Mouse (Mus musculus): Measurements from ENCODE around the gene Sae1.

DNA sequence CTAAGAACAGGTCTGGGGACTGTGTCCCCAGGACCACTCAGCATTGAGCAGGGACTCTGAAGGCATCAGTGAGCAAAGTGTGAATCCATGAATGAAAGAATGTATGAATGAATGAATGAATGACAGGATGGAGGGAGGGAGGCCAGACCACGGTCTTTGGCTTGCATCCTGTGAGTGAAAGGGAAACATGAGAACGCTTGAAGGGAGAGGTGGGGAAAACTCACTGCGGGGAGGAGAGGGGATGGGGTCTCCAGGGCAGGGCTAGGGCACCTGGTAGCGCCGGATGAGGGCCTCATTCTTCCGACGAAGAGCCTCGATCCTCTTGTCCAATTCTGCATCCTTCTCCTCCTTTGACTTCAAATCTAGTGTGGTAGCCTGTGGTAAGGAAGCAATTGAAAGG, 103.6 kb downstream of the Sae1 start:
- TF ChIP-seq POLR2A (IDR thresholded peaks at IDR 0.05; ENCODE audit: borderline replicate concordance, low read depth, low read length) (no peak), CTCF (IDR thresholded peaks at IDR 0.05; ENCODE audit: low read depth, low read length) (no peak)
